Mouse (Mus musculus) spleen, postnatal 36 days (tissue): ENCODE results near the gene Stk38.

Experiments
- DNase-seq, 2 experiments: peaks; one replicate each; pipeline ENCODE4 v3.0.0; 2022; ENCODE audit warnings: low spot score in 2 of 2, mixed read lengths in 1 of 2

Stk38 gene

DNA sequence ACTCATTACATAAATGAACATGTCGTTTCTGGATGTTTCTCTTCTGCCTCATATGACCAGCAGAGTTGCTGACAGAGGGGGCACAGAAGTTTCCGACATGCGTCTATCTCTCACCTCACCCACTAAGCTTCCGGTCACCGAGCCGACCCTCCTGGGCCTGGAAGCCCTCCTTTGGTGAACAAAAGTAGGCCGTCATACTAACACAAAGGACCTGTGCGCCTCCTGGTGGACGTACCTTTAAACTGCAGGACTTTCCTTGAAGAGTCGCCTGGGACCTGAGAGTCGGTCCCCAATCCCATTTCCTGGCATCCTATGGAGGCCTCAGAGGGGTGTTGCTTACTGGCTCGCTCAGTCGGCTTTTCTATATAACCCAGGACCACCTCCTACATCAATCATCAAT lies 81.4 kb downstream of the Stk38 start:
- DNase-seq = peak; percentile 55 to 70

DNA sequence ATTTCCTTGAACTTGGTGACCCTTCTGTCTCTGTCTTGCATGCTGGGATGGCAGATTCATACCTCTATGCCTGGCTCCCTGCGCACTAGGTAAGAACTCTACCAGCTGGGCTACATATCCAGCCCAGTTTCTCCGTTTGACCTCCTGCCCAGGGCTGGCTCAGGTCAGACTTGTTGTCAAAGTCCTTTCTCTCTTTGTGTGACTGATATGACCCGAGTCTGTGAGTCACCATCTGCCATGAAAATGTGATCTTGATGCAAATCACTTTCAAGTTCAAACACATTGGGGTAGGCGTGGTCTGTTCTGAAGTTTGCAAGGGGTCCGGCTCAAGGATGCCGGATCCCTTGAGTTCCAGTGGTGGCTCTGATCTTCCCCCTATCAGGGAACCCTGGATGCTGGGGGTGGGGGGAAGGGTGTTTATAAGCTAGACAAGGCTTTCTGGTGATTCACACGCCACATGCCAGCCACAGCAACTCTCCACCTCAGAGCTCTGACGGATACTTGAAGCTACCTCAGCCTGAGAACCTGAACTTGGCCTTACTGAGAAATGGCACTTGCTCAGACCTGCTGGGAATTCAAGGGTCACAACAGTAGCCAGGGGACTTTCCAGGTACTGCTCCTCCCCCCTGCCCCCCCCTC lies 82.7 kb downstream of the Stk38 start:
- no peak for DNase-seq

DNA sequence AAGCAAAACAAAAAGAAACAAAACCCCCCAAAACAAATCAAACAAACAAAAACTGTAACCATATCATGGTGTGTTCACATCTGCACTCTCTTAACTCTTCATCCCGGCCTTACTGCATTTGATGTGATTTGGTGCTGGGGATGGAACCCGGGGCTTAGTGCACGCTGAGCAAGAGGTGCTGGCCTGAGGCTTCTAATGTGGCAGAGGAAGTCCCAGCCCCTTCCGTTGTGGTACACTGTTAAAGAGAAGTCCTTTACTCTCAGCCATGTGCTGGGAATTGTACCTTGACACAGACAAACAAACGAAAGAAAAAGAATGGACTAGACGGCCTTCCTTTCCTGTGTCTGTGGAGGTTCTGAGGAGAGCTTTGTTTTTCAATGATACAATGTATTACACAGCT lies 85.7 kb downstream of the Stk38 start:
- DNase-seq = no peak

DNA sequence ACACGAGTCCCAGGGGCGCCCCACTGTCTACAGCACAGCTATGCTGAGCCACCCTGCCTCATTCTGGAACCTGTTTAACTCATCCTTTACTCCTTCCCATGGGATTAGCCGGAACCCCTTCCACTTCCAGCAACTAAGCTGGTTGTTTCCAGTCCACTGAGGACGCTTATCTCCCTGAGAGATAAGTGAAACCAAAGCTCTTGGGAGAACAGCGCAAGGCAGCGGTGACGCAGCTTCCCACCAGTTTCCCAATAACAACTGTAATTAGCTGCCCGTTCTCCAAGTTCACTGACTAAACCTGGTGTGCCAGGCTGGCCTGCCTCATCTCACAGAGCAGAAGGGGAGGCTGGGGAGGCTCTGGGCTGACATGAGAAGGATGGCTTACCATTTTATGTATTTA lies 86.7 kb downstream of the Stk38 start:
- DNase-seq = no peak
